Mouse (Mus musculus): Measurements from ENCODE around the gene Proser2.

Proser2 gene

DNA sequence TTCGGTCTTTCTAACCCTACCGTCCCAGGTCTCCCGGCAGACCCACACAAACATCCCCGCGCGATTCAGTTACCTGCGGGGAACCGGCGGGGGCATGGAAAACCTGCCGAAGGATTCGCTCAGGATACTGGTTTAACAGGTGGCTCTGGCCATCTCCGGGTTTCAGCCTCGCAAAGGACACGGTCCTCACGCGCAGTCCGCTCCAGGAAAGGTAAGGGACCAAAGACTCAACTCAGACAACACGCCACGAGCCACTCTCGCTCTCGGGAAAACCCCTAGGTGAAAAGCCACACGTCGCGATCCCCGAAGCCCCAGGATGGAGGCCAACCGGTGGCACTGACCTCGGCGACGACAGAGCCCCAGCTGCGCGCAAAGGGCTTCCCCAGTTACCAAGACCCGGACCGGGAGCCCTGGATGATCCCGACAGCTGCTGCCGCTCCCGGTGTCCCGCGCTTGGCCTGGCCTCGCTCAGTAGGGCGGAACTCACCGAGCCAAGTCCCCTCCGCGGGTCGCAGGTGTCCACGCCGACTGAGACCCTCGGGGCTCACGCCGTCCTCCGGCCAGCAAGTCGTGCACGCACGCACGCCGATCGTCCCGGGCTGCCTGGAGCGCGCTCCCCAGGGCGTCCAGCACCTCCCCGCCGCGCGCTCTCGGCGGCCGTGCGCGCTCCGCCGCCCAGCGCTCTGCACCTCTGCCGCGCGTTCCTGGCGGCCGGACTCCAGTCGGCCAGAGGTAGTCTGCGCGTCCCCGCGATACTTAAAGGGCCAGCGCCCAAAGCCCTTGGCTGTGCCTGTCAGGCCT is at the start of gene Proser2:
Gene Proser2, minus strand, starts transcription at position 657 of the 801 bp plus-strand sequence.
- peak in 1 of 2 experiments; percentile 18 for DNase-seq

DNA sequence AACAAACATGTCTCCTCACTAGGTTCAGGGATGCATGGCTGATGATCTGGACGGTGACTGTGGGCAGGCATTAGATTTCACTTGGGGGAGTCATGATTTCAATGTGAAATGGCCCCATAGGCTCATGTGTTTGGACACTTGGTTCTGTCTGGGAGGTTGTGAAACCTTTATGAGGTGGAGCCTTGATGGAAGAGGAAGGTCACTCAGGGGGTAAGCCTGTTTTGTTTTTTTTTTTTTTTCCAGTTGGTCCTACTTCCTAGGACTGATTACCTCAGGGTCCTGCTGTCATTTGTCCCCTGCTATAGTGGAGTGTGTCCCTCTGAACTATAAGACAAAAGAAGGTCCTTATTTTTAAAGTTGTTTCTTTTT is 49.7 kb upstream of the Proser2 start:
- no peak for DNase-seq

DNA sequence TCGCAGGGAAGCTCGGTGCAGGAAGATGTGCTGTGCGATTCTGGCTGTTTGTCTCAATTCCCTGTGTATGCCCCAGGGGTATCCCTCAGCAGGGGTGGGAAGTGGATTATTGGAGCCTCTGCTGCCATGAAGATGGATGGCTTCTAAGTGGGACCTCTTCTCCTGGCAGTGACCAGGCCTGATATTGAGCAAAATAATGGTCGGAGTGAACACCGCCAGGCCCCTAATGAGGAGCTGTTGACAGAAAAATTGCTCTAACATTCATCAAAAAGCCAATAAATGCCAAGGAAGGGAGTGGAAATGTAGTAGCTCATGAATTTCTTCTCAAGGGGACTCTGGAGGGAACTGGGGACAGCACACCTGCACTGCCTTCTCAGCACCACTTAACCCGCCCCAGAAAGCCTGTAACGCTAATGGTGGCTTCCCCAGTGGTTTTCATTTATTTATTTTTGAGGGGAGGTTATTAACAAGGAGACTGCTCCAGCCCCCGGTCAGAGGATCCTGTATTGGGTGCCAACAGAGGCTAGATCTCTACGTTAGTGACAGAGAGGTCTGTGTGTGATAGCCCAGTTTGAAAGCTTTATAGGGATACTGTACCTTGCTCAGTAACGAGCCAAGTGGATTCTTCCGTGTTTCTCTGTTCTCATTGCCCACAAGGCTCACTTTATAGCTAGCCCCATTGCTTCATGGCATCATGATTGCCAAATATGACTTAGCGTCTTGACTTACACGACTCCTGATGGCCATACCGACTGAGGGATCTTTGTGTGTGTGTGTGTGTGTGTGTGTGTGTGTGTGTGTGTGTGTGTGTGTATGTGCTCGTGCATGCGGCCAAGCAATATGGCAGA is 49.1 kb upstream of the Proser2 start:
- no peak for DNase-seq

DNA sequence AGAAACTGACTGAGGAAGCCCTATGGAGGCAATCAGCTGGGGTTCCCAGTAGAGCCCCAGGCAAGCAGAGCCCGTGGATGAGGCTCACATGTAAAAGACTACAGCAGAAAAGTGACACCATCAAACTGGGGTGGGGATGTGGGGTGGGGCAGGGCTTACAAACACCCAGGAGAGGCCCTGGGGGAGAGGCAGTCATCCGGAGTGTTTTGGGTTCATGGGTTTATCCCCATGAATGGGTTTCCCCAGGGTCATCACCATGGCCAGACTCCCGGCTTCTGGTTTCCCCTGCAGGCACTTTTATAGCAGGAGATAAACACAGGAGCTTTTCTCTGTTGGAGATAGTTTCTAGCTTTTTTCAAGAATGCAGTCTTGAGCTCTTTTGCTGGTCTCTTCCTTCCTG is 43.0 kb upstream of the Proser2 start:
- DNase-seq = no peak

DNA sequence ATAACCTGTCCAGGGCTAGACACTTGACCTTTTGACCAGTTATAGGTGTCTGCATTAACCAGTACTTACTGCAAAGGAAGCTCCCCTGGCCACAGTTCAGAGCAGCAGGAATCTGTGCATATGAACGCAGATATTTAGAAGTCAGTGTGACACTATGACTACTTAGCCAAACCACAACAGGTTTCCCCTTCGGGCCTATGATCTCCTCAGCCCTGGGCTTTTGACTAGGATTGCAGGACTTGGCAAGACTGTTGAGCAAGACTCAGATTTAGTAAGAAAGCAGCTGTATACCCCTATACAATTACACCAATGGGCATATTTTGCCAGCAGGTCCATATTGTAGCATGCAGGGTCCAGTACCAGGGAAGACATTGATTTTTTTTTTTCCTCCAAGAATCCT is 38.5 kb upstream of the Proser2 start:
- no peak for DNase-seq

DNA sequence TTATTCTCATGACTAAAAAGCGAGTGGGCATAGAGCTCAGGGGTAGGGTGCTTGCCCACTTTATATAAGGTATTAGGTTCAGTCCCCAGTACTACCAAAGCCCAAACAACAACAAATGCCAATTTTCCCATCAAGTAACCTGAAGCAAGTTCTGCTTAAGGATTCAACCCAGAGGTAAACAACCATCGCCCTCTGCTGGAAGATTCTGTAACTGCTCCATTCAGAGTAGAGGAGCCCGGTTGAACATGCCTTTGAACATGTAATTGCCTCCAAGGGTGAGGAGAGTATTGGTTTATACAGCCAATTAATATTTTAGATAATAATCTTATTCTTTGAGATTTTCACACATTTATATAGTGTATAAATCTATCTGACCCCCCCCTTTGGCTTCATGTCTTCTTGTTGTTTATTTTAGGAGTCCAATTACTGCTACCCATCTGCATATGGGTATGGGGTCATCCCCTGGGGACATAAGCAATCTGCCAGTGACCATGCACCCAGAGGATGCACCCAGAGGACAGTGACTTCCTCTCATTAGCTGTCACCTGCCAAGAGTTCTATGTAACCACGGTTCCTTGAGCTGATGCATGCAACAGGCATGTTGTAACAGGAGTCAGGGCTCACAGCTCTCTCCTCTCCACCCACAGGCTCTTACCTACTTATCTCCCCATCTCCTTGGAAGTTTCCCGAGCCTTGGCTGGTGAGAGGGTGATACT is 38.0 kb upstream of the Proser2 start:
- DNase-seq = no peak

DNA sequence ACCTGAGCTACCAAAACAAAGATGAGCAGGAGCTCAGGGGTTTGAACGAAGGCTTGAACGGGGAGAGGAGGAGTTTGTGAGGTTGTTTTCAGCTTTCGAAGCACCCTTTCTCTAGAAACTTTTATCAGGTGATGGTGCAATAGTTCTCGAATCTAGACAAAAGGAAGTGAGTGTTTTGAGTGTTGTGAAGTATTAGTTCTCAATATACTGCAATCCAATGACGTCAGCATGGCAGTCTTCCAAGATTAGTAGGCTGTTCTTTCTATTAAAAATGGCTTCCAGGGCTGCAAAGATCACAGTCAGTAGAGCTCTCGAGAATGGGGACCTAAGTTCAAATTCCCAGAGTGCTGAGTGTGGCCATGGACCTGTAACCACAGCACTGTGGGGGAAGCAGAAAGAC is 35.8 kb upstream of the Proser2 start:
- no peak for DNase-seq

DNA sequence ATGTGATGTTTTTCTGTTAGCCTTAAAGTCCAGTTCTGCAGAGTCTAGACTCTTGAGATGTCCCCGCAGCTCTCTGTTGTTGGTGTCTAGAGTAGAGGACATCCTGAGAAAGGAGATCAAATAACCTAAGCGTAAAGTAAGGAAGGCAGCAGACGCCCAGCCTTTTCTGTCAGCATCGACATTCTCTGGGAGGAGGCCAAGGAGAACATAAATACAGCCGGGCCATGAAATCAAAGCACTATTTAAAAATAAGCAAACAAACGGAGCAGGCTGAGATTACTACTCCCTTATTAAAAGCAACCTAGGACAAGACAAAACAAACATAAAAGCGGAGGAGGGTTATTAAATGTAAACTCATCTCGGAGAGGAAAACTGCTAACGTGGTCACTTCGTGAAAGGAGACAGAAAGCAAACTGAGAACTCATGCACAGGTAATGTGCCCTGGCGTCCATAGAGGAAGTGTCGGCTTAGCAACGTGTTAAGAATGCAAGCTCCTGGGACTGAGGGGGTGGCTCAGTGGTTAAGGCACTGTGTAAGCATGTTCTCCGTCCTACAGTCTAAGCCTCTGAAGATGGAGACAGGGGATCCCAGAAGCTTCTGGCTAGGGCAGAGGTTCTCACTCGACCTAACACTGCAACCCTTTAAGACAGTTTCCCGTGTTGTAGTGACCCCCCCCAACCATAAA is 34.7 kb upstream of the Proser2 start:
- DNase-seq = no peak

DNA sequence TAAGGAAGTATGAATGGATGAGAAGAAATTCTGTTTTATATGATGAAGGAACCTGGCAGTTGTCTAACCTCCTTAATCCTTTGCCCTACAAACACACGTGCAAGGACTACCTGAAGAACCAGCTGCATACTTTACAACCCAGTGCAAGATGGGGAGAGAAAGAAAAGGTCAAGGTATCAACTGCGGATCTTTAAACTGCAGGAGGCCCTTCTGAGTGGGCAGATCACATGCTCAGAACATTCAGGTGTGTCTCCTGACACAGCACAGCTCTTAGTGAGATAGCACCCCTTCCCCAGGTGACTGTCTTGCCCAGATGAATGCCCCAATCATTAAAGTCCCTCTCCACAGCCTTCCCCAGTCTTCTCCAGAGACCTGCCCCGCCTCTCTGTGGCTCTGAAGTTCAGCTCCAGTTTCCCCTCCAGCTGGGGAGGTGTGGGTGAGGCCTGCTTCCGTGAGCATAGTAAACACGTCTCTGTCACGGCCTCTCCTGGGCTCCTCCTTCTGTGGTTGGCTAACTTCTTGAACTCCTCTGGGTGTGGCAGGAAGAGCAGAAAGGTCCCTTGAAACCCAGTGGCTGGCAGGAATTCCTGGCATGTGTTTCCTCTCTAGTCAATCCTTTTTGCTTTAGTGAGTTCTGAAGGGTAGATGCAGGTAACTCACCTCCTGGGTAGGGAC is 32.5 kb upstream of the Proser2 start:
- DNase-seq = peak in 1 of 2 experiments; percentile 26

DNA sequence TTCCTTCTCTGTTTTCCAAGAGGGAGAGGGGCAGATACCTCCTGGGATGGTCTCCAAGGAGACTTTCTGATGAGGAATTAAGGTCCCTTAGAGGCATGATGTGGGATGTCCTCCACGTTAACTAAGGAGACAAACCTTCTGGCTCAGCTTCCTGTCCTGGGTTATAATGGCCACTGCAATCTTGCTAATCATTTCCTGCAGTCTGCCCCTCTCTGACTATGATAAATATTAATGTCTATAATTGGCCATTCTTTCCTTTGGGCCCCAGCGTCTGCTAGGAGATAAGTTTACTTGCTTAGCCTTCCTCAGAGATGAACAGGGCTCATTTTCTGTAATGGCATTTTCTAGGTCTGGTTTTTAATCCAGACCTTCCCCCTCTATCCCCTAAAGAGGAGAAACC is 29.7 kb upstream of the Proser2 start:
- DNase-seq = no peak

DNA sequence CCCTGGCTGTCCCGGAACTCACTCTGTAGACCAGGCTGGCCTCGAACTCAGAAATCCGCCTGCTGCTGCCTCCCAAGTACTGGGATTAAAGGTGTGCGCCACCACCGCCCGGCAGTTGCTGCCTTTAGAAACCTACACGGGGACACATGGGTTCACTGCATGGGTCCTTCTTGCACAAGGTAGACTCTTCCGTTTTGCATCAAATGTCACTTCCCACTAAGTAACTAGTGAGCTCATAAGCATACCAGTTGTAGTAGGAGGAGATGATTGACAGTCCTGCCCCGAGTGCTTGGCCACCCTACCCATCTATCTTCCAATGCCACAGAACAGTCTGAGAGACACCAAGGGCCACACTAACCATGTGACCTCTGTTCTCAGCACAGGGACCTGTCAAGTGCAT is 29.2 kb upstream of the Proser2 start:
- DNase-seq = no peak

DNA sequence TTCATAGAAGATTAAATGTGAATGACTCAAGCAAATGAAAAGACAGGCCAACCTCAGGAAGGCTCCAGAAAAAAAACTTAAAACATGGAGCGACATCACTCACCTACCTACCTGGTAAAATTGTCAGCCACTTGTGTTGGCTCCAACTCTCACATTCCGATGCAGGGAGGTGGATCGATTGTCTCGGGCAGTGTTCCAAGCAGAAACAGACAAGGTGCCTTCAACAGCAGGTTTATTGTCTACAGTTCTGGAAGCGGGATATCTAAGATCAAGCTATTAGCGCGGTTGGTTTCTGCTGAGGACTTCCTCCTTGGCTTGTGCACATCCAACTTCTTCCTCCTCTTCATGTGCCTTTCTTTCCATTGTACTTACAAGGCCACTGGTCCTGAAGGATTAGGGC is 27.6 kb upstream of the Proser2 start:
- no peak for DNase-seq

DNA sequence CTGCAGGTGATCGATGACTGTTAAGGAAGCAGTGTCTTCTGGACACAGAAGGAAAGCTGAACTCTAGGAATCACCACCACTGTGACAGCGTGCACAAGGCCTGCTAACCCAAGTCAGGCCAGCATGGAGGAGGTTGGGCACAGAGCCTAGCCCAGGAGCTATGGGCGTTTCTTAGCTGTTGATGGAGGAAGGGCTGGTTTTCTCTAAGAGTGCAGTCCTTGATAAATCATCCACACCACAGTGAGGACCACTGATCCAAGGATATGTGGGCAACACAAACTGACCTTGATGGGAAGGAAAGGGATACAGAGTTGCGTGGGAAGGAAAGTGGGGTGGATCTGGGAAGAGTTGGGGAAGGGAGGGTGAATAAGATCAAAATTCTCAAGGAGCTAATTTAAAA is 27.2 kb upstream of the Proser2 start:
- DNase-seq = no peak

DNA sequence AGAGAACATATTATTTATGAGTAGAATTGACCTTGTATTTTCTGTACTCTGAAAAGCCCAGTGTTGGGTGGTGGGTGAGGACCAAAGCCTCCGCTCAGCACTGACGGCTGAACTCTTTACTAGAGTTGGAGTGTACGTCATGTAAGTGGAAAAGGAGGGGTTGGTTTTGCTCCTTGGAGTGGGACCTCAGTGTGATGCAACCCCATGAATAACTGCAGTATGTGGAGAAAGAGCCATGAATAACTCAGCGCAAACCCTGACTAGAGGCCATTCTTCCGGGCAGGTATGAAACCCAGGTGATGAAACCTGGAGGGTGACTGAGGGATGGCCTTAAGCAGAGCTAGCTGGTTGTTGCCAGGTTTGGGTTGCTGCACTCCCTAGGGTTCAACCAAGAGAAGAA is 19.8 kb upstream of the Proser2 start:
- no peak for DNase-seq

DNA sequence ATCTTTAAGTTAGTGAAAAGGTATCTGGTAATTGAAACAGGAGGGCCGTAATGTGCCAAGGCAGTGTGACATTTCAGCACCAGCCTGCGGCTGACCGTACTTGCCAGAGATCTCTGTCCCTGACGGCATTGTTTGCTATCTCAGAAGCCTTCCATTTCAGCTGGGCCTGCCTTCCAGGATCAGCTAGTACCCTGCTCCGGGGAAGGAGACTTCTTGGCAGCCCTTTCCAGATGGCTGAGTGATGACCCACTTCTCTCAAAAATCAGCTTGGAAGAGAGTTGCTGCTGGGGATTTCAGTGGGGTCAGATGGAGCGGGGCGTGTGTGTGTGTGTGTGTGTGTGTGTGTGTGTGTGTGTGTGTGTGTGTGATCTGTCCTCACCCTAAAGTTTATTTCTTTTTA is 16.9 kb upstream of the Proser2 start:
- no peak for DNase-seq

DNA sequence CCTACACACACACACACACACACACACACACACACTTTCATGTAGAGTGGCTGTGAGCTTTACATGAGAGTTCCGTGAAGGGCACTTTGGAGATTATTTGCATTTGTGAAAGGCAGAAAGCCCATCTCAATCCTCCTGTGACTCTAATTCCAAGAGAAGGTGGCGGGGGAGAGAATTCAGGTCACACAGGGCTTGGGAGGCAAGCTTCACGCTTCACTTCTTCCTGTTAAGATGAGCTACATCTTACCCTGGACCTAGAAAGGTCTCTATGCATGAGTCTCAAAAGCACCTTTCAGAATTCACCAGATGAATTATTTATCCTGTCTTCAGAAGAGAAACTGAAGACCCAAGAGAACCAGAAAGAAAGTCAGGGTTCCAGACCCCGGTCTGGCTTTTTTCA is 16.2 kb upstream of the Proser2 start:
- no peak for DNase-seq

DNA sequence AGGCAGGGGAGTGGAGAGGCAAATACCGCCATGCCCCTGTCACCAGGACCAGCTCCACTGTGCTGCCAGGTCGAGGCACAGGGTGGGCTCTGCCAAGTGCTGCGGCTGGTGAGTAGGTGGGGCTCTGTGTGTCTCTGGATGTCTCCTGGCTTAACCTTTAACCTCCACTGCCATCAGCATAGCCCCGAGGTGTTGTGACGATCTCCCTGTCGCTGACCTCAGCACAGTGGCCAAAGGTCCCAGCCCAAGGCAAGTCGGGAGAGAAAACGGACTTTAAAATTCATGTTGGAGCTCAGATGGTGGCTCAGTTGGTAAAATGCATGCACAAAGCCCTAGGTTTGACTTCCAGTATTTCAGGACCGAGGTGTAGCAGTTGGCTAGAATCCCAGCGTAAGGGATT is 15.6 kb upstream of the Proser2 start:
- no peak for DNase-seq

DNA sequence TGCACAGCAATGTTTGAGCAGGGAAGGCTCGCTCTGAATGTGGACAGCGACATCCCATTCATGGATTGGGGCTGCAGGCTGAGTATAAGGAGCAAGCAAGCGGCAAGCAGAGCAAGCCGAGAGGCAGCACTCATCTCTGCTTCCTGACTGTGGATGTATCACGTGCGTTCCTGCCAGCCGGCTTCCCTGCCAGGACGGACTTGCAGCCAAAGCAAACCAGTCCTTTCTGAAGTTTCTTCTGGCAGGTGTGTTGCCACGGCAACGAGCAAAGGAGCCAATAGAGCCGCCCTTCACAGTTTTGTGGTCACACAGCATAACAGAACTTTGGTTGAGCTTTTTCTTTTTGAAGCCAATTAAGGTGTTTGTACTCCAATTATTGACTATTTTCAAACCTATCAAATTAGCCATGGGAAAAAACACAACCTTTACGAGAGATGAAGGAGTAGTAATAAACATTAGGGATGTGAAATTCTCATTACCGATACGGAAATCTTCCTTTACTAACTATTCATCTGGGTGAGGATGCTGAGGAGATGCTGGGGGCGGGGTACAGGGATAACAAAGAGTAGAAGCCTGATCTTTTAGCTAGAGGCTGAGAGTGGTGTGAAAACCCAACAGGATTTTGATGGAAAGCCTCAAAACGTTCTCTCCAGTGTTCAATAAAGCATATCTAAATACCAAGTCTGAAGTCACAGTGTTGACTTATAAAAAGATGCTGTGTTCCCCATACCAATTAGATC is 13.1 kb upstream of the Proser2 start:
- no peak for DNase-seq

DNA sequence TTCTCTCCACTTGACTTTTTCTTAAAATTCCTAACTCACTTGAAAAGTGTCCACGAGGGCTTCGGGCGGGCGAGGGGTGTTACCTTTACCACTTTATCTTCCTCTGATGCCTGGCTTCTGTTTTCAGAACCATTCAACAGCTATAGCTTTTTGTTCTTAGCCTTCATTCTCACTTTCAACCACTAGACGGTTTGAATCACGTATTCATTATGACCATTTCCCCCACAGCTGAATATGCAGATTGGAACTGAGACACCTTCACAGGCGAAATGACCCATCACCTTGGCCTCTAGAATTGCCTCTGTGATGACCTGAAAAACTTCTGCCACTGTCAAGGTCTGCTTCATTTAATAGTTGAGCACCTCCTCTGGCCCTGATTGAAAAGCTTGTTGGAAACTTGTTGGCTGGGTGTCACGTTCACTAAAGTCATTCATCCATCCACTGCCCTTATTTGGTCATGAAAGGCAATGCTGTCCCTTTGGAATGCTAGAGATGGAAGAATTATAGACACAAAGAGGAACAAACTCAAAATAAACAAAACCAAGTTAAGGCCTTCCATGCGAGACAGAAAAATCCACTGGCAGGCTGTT is 10.7 kb upstream of the Proser2 start:
- DNase-seq = no peak

DNA sequence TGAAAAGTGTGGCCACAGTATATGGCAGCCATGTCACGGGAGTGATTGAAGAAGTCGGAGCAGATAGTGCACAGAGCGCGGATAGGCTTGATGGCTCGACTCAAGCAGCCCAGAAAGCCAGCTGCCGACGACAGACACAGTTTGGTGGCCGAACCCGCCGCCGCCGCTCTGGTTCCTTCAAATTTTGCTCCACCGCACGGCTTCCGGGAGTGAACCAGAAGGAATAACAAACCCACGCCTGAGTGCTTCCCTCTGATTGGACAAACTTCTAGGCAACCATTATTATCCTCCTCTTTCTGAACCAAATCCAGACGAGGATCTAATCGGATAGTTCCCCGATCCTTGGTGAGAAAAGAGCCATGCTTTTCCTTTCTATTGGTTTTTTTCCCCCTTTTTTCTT is 3.9 kb upstream of the Proser2 start:
- DNase-seq = no peak

DNA sequence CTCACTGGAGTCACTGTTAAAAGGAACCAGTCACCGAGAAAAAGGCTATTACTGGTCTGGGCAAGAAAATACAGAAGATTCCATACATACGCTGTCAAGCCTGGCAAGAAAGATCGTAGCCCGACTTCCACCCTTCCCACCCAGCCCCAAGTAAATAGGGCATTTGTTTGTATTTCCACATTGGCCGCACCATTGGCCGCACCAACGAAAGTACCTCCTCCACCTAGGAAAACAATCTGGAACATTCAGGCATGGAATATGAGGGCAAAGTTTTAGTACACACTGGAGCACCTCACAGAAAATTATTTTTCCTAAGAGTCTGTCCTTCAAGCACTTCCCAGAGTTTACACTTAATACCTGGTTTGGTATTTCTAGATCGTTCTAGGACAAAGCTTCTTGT is 1.1 kb downstream of the Proser2 start:
- DNase-seq = no peak

Data from thymus, adult 18-20 months (tissue).